Mouse (Mus musculus): Measurements from ENCODE around the gene Tigit. TPM values are rescaled to one million over a fixed set of nuclear protein-coding genes. Genes with fewer than 3 reads are reported as not detected.
A peak's percentile ranks its signal among the peaks of the same experiment; 100 is the strongest.

Gene Tigit
- polyA plus RNA-seq, 1 experiment from 2014 or later, result not detected

DNA sequence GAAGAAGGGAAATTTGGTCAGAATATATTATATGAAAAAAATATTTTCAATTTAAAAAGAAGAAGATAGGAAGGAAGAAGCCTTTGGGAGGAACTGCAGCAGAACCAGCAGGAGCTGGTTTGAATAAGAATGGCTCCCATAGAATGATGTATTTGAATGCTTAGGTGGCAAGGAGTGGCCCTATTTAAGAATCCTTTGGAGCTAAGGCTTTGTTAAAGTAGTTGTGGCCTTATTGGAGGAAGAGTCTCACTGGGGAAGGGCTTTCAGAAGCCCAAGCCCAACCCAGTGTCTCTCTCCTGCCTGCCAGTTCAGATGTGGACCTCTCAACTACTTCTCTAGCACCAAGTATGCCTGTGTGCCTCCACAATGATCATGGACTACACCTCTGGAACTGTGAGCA is 56.9 kb downstream of the Tigit start:
- H3K27me3 ChIP-seq, result no peaks in the 10 kb centered on the region
- H3K36me3 ChIP-seq (ENCODE audit: poor library complexity, severe bottlenecking), result peaks cover 50% of the 10 kb centered on the region
- H3K9me3 ChIP-seq (replicated peaks), result peaks cover 10% of the 10 kb centered on the region; the same call in 1 of the 2 replicates
- no peak overlapping the region for H3K4me2 ChIP-seq
- H3K4me1 ChIP-seq, result peaks cover 28% of the 10 kb centered on the region
- no peak for ATAC-seq
- no peak overlapping the region for H3K9ac ChIP-seq
- H3K27ac ChIP-seq, result no peak overlapping the region
- H3K4me3 ChIP-seq, result no peak overlapping the region

DNA sequence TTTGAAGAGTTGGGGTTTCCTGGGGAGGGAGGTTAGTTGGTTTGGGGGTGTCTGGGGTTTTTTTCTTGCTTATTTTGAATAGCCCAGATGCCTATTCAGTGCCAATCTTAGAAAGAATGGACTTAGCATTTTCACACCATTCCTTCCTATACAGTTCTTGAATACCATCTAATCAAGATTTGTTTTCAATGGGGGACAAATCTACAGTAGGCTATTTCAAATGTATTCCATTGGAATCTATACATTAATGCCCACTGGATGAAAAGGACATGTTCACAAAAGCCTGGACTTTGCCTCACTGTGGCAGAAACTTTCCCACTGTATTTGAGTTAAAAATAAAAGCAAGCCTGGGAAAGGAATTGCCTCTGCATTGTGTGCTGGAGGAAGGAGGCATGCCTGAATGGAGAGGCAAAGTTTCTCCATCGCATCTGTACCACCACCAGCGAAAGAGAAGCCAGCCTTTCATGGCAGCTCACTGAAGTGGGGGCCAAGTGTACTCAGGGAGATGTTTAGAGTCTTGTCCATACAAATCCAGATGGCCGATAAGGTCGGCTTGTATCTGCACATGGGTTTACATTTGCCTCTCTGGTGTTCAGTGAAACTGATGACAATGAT is 59.4 kb downstream of the Tigit start:
- WGBS, result 8% methylated on average over 4 of the region's 4 CpGs
- Histone ChIP-seq H3K4me3 (no peak overlapping the region), H3K9ac (no peak overlapping the region), H3K4me2 (no peak overlapping the region), H3K27ac (peak overlapping the region; percentile 70), H3K27me3 (no peaks in the 10 kb centered on the region), H3K9me3 (replicated peaks) (peaks cover 10% of the 10 kb centered on the region; the same call in 1 of the 2 replicates), H3K4me1 (peaks cover 28% of the 10 kb centered on the region), H3K36me3 (ENCODE audit: poor library complexity, severe bottlenecking) (peaks cover 50% of the 10 kb centered on the region)
- ATAC-seq, result peak; percentile 66

- H3K36me3 ChIP-seq (ENCODE audit: poor library complexity, severe bottlenecking), result peaks cover 50% of the 10 kb centered on the region
- no peak overlapping the region for H3K4me3 ChIP-seq
- 2% methylated on average over 9 of the region's 9 CpGs for WGBS
- H3K4me1 ChIP-seq, result peaks cover 28% of the 10 kb centered on the region
- H3K9ac ChIP-seq, result no peak overlapping the region
- peak overlapping the region; percentile 19; the same call in 1 of the 2 replicates for H3K4me2 ChIP-seq
- H3K9me3 ChIP-seq (replicated peaks), result peaks cover 10% of the 10 kb centered on the region; the same call in 1 of the 2 replicates
- peak overlapping the region; percentile 70 for H3K27ac ChIP-seq
- peak; percentile 89 for ATAC-seq
- no peaks in the 10 kb centered on the region for H3K27me3 ChIP-seq
Measured at GRCm38 (mm10) chr16:43603591-43604141, 60.3 kb downstream of the Tigit start.

DNA sequence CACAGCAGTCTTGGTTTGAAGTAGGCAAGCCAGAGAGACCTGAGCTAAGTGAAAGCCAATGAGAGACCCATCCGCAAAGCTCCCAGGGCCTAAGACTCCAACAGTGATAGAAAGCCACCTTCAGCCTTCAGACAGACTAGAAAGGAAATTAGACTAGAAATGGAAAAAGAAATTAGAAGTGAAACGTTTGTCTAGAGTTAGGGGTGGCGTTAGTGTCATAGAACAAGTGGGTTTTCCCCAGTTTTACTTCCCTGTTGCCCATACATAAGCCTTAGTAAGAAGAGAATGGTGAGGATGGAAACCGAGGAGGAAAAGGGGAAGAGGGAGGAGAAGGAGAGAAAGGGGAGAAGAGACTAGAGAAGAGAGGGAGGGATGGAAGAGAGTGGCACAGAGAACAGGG is 61.4 kb downstream of the Tigit start:
- no peak overlapping the region for H3K4me3 ChIP-seq
- H3K36me3 ChIP-seq (ENCODE audit: poor library complexity, severe bottlenecking), result peaks cover 43% of the 10 kb centered on the region
- H3K9me3 ChIP-seq (replicated peaks), result peaks cover 7% of the 10 kb centered on the region; the same call in 1 of the 2 replicates
- H3K4me1 ChIP-seq, result peaks cover 28% of the 10 kb centered on the region
- H3K27ac ChIP-seq, result peak overlapping the region; percentile 70
- no peaks in the 10 kb centered on the region for H3K27me3 ChIP-seq
- H3K9ac ChIP-seq, result no peak overlapping the region
- H3K4me2 ChIP-seq, result no peak overlapping the region
- 76% methylated on average over 4 of the region's 4 CpGs for WGBS
- ATAC-seq, result no peak

DNA sequence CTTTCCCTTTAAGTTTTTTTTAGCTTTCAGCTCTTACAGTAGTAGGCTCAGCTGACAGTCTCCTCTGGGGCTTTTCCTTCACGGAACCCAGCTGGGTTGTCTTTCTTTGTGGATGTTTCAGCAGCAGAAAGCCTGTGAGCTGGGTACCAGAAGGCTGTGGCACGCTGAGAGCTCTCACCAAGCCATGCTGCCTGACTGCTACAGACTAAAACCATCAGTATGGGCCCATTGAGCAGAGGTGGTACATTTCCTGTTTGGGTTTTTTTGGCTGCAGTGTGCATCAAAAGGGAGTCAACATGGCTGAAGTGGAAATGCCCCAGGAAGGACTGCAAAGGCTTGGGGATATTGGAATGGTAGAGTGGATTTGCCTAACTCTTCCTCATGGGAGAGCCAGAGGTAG is 64.2 kb downstream of the Tigit start:
- no peaks in the 10 kb centered on the region for H3K9me3 ChIP-seq (replicated peaks)
- H3K27ac ChIP-seq, result no peak overlapping the region; the same call in 1 of the 2 replicates
- 90% methylated on average over 2 of the region's 2 CpGs for WGBS
- no peak overlapping the region for H3K9ac ChIP-seq
- no peak for ATAC-seq
- H3K36me3 ChIP-seq (ENCODE audit: poor library complexity, severe bottlenecking), result peaks cover 50% of the 10 kb centered on the region
- no peaks in the 10 kb centered on the region for H3K27me3 ChIP-seq
- no peak overlapping the region for H3K4me3 ChIP-seq
- peaks cover 18% of the 10 kb centered on the region for H3K4me1 ChIP-seq
- H3K4me2 ChIP-seq, result no peak overlapping the region

MicroRNAs encoded within 50 kb of the gene (microRNA counts, 519-probe panel; counts per million panel counts)
- 177 counts per million, percentile 53 among the panel's probes with 10 or more counts for microRNA mmu-miR-568

Small RNA genes lying within 50 kb of the gene (microRNA-seq; reads per million reads assigned to microRNA genes)
- gene Mir568, result not detected

Other genes starting within 250 kb of the Tigit start
- gene Drd3, start 89.9 kb upstream of the Tigit start, polyA plus RNA-seq (2015; fragmentation: Nextera tagmentation; extraction: Ambion mirVana), result 0.11 and 0.15 TPM in 2 replicates
- gene Ccdc191, start 225.7 kb upstream of the Tigit start, polyA plus RNA-seq (2015; fragmentation: Nextera tagmentation; extraction: Ambion mirVana), result 12.7 and 16.1 TPM in 2 replicates

All from forebrain, embryonic 13.5 days (tissue).